Mouse (Mus musculus) bone marrow macrophage, adult 2 months (primary cell): Measurements from ENCODE around the gene Gdpd1.

Source experiments
- CTCF ChIP-seq: IDR thresholded peaks from 2 replicates; pipeline ENCODE4 v1.5.1; 2012; ENCODE audit warnings: low read depth, mild to moderate bottlenecking, low read length, moderate library complexity
- POLR2A ChIP-seq: IDR thresholded peaks from 2 replicates; pipeline ENCODE4 v1.6.1; 2012; ENCODE audit warnings: mild to moderate bottlenecking, low read depth, low read length, borderline replicate concordance

DNA sequence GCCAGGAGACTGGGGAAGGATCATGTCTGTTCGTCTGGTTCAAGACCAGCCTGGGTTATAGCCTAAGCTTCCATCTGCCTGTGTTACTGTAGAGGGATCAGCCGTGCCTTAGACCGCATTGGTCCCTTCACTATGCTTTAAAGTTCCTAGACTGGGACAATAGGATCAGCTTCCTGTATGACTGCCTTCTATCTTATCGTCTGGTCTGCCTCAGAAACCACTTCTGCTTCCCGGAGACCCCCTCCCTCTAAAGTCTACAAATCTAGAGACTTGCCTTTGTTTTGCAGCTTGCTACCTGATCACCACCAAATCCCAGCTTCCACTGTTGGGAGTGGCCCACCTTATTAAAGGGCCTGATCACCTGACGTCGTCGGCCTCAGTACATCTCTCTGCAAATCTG lies 72.6 kb downstream of the Gdpd1 start:
- no peak for TF ChIP-seq POLR2A
- no peak for TF ChIP-seq CTCF
